Mouse (Mus musculus): ENCODE measurements around the gene Usp54.

Gene Usp54

DNA sequence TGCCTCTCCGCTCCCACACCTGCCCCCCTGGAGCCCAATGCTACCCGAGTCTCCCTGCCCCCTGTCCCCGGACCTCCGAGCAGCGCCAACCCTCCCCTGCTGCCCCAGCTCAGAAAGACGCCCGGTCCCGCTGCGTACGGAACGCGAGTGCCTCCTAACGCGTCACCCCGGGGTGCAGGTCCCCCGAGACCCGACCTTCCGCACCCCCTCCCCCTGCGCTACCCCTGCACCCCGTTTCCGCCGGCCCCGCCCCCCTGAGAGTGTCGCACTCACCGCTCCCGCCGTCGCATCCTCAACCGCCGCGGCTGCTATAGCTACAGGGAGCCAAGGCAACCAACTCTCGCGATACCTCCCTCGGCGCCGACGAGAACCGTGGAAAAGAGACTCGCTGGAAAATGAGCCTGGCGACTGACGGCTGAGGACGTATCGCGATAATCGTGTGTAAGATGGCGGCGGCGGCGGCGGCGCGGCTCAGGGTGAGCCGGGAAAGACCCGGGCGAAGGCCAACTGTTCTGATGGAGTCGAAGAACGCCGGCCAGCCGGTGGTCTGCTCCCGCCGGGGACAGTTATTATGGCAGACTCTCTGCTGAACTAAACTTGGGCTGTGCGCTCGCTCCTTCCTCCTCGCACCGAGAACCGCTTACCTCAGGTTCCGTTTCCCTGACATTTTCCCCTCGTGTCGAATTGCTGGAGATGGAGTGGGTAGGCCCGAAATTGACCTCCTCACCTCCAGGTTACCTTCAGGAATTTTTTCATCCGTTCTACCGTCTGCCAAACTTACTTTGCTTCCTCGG lies at the start of gene Usp54:
TSS of gene Usp54 (minus strand) at position 420 of the 794 bp plus-strand sequence.
- DNase-seq (ENCODE audit: low read depth, low spot score): peak; percentile 99

DNA sequence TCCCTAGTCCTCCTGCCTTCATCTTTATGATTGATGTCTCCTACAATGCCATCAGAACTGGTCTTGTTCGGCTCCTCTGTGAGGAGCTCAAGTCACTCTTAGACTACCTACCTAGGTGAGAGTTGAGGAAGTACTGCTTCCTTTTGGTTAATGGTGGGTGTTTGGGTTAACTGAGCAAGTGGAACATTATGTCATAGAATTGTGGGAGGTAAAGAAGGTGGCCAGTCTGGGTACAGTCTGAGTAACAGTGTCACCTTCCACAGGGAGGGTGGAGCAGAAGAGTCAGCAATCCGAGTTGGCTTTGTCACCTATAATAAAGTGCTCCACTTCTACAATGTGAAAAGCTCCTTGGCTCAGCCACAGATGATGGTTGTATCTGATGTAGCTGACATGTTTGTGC lies 48.1 kb upstream of the Usp54 start:
- no peak for DNase-seq (ENCODE audit: low read depth, low spot score)

DNA sequence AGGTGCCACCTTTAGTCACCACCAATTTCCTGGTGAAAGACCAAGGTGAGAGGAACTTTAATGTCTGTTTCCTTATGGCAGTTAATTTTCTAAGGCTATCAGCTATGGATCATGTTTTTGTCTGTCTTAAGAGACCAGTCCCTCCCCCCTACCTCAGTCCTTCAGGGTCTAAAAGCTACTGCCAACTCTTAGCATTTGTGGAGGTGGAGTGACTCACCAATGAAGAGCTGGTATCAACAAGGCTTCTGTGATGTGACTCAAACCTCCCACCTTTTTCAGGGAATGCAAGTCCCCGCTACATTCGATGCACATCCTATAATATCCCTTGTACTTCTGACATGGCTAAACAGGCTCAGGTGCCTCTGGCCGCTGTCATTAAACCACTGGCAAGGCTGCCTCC lies 45.7 kb upstream of the Usp54 start:
- DNase-seq (ENCODE audit: low read depth, low spot score): no peak

DNA sequence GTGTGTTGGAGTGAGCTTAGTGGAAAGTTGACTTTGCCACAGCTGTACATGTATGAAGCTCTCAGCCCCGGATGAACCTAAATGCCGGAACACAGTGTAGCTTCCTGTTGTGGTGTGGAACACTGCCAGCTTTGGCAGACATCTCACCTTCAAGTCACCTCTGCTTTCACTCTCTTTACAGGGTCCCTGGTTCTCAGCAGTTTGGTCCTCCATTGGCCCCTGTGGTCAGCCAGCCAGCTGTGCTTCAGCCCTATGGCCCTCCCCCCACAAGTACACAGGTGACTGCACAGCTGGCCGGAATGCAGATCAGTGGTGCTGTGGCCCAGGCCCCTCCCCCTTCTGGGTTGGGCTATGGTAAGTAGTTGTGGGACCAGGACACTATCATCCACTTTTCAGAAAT lies 41.6 kb upstream of the Usp54 start:
- no peak for DNase-seq (ENCODE audit: low read depth, low spot score)

DNA sequence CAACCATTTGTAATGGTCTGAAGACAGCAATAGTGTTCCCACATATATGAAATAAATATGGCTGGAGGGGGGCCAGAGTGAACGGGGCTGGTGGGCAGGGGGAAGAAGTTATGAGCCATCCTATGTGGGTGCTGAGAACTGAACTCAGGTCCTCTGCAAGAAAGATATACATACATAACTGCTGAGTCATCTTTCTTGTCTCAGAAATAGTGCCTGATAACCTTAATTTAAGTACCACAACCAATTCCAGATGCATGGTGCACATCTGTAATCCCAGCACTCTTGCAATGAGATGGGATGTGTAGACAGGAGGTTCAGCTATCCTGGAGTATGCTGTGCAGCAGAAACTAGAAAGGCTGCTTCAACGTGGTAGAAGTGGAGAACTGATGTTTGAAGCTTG lies 40.9 kb upstream of the Usp54 start:
- DNase-seq (ENCODE audit: low read depth, low spot score): no peak

DNA sequence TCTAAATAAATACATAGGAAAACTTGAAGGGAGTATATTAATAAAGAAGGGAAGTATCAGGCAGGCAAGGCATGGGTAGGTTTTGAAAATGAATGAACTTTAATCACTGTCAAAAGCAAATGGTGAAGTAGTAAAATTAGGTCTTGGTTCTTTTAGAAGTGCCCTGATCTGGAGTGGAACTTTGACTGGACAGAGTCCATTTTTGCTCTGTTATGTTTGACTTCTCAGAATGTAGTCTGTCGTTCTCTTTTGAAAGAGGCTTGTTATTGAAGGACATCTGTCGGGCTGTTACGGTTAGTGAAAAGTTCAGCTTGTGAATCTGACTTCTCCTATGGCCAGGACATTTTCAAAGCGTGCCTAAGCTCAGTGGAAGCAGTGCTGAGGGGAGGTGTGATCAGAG lies 37.0 kb upstream of the Usp54 start:
- no peak for DNase-seq (ENCODE audit: low read depth, low spot score)

DNA sequence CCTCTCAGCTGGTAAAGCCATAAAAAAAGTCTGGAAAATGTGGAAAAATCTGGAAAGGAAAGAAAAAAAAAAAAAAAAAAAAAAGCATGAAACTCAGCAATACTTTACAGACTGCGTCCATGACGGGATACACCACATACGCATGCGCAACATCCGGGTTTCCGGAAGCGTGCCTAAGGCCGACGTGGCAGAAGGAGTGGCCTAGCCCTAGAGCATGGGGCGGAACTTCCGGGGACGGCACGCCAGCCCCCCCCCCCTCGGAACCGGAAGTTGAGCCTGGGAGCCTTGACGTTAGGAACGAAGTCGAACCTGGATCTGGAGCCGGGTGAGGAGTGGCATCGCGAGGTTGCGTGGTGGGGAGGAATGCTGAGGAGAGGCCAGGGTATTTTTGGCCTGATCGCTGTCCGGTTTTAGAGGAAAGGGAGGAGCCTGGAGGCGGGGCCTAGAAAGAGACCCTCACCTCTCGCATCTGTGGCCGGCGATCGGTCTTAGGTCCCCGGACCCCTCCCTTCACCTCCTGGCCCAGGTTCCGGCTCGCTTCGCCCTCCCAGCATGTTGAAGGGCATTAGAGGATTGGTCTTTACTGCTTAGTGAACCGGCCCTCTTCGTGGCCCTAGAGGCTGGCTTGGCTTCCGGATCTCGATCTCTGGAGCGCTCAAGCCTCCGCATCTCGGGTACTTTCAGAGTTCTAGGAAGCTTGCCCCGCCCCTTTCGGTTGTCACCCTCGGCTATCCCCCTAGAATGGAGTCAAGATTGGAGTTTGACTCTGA lies 33.4 kb upstream of the Usp54 start, which contains the start of gene Sec24c:
TSS of gene Sec24c (plus strand) at position 245 of the 770 bp plus-strand sequence.
- peak; percentile 99 for DNase-seq (ENCODE audit: low read depth, low spot score)

DNA sequence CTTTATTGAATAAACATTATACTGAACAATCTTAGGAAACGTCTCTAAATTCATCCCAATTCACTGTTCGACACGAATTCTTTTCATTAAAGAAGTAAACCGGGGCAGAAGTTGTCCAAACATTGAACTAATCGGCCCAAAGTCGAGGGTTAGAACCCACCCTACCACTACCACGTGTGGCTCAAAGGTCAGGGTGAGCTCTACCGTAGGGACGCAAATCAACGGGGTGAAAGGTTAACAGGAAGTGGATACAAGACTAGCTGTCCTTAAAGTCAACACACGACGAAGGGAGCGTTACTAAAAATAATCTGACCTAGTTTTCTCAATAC lies 32.8 kb upstream of the Usp54 start:
- DNase-seq (ENCODE audit: low read depth, low spot score): peak; percentile 88

DNA sequence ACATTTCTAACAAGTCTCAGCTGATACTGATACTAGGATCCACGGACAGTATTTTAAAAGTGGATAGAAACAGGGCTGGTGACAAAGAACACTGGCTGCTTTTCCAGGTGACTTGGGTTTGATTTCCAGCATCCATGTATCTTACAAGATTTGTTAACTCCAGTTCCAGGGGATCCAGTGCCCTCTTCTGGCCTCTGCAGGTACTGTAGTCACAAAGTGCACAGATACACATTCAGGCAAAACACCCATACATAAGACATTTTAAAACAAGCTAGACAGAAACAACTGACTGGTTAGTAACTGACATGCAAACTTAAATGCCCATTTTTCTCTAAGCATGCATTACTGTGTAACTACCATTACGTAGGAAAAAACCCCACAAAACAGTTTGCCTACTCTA lies 32.1 kb upstream of the Usp54 start:
- DNase-seq (ENCODE audit: low read depth, low spot score): peak; percentile 89

DNA sequence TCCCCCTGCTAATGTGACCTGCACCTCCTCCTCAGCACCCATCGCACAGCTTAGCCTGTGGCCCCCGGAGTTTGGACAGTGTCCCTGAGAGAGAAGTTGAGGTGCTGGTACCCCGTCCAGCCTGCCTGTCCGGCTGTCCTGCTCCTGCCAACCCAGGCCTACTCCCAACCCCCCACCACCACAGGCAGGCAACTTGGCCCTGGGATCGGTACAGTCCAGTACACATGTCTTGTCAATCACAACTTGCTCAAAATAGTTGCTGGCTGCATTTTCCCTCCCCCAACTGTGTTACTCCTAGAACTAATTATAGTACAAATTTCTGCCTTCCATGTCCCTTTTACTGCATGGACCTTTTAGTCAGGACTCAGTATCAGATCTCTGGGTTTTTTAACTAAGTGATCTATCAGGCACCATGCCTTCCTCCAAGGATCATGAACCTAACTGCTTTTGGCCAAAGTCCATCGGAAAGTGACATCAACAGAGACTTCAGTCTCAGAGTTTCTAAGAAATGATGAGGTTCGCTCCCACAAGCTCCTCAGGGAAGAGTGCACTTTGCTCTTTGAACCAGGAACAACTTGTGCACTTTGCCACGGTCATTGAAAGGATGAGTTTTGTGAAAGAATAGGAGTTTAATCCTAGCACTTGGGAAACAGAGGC lies 27.4 kb upstream of the Usp54 start, which contains the start of gene Synpo2l:
TSS of gene Synpo2l (minus strand) at position 201 of the 657 bp plus-strand sequence.
- no peak for DNase-seq (ENCODE audit: low read depth, low spot score)

DNA sequence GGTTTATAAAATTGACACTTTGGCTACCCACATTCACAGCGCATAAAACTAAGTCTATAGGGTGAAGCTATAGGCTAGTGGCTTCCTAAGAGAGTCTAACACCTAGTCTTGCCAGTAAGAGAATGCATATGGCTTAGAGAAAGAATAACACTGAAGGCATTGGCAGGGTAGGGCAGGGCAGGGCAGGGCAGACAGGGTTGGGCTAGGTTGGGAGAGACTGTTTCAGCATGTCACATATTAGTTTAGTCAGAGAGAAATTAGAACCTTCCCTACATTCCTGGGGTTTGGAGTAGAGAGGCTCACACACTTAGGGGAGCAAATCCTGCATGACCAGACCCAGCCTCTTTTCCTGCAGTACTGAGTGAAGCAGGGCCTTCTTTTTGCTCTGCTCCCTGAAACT lies 26.6 kb upstream of the Usp54 start:
- no peak for DNase-seq (ENCODE audit: low read depth, low spot score)

DNA sequence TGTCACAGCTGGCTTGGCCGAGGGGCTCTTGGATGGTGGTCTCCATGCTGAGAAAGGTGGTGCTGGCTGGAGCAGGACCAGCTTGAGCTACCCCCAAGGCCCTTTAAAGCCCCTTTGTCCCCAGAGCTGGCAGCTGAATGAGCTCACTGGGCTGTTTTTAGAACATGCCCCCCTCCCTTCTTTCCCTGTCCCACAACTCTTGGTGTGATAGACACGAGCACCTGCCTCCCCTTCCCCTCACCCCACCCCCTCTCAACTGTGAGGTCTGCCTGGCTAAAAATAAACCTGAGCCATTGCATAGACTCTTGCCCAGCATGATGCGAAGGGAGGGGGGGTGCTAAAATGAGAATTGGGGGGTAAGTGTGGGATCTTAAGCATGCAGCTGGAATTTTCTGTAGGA lies 23.6 kb upstream of the Usp54 start:
- DNase-seq (ENCODE audit: low read depth, low spot score): no peak

DNA sequence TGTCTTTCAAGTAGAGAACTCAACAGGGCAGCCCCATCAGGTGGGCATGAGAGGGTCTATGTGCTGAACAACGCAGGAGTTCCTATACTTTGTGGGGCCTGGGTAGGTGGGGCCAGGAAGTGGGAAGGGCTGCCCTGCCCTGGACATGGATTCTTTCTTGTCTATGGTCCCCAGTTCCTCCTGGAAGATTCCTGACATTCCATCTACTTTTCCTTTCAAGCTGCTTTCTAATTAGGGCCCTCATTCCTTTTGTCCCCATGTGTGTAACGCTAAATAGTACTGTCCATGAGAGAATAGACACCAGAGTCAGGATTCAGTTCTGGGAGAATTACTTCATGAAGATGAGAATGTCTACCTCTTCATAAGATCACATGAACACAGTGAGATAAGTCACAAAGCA lies 22.7 kb upstream of the Usp54 start:
- no peak for DNase-seq (ENCODE audit: low read depth, low spot score)

DNA sequence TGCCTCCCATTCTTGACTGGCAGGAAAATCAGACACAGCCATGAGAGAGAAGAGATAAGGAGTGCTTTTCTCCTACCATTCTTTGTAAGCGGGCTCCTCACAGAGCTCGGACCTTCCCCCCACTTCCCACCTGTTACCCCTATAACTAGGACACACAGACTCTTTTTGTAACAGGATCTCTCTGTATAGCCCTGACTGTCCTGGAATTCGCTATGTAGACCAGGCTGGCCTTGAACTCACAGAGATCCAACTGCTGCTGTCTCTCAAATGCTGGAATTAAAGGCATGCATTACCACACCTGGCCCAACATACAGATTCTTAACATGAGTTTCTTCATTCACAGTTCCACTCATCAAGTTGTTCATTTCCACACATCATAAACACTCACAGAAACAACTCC lies 21.9 kb upstream of the Usp54 start:
- no peak for DNase-seq (ENCODE audit: low read depth, low spot score)

DNA sequence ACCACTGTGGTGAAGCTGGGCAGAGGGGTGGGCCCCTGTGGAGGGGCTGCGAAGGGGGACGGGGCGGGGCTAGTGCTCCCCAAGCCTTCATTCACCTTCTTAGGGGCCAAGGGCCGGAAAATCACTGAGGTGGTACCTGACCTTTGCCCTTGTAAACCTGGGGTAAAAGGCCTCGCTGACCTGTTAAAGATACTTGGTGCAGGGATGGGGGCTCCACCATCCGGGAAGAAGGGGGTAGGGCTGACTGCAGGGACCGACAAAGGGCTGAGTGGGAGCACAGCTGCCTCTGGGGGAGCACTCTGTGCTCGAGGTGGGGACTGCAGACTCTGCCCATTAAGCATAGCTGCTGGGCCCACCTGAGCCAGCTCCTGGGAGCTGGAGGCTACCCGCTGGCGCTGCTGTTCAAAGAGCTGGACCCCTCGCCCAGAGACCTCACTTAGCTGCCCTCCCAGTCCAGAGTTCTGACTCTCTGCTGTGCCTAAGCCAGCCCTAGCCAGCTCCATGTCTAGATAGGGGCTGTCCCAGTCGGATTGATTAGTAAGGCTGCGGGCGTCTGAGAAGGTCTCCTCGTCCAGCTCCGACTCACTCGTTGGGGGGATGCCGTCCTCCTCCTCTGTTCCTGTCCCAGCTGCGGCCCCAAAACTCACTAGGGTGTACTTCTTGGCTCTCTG lies 20.9 kb upstream of the Usp54 start:
- DNase-seq (ENCODE audit: low read depth, low spot score): no peak

DNA sequence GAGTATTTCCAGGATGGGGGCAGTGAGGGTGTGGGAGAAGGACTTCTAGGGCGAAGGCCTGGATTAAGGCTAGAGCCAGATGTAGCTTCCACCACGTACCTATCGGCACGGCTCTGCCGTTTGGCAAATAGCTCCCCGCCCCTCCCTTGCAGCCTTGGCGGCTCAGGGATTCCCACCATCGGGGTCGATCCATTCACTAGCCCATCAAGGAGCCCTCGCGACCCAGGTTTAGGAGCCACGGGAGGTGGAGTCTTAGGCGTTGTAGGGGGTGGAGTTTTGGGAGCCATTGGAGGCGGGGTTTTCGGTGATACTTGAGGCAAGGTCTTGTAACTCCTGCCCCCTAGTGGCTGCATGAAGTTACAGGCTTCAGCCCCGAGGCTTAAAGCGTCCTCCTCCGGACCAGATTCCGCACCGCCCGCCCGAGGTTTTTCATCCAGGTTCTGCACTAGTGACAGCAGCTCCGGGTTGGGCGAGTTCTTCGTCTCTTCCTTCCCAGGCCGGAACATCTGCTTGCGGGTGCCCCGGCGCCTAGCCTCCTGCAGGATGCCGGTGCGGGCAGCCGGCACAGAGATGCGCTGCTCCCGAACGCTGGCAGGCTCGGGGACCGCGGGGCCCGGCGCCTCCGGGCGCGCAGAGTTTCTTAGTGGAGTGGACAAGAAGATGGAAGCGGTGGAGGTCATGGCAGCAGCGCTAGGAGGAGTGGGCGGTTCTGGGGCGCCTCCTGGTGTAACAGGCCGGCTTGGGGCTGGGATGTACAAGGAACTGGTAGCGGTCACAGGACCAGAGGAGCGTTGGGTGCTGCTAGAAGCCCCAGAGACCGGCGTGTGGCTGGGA lies 20.2 kb upstream of the Usp54 start:
- DNase-seq (ENCODE audit: low read depth, low spot score): peak; percentile 99

DNA sequence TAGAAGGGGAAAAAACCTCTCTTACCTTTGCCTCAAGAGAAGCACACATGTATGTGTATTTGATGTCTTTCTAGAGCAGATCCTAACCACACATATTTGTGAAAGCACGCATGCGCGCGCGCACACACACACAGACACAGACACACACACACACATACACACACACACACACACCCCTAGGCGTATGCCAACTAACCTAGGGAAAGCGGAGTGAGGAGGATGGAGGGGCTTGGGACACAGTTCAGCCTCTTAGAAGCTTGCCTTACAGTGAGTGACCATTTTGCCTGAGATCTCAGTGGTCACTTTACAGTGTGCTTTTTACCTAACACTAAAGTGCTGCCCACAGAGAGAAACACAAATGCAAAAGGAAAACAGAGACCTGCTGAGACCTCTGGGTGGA lies 18.8 kb upstream of the Usp54 start:
- no peak for DNase-seq (ENCODE audit: low read depth, low spot score)

DNA sequence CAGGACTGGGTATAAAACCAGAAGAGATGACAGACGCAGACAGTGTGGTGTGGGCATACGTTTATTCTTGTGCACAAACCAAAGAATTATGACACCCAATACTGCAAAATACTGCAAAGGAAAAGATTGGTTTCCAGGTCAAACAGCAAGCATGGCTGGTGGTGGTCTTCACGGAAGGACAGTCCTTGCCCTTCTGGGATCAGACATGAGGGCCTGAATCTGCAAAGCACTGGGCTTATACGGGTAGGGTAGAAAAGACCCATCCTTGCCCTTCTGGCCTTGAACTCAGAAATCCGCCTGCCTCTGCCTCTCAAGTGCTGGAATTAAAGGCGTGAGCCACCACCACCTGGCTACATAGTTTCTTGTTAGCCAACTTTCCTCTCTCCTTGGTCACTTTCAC lies 18.0 kb upstream of the Usp54 start:
- DNase-seq (ENCODE audit: low read depth, low spot score): no peak

DNA sequence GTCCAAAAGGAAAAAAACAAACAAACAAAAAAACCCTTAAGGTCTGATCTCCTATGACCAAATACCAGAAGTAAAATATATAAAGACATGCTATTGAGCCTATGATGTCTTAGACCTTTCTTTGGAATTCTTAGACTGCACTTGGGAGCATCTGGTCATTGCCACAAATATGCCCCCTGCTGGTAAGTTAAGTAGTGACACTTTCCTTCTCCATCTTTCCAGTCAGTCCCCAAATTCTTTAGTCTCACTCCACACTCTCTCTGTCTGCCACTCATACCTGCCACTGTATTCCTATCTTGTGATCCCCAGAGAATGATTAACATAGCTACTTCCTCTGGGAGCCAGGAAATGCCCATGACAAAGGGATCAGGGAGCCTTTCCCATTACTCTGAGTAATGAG lies 17.5 kb upstream of the Usp54 start:
- peak; percentile 59 for DNase-seq (ENCODE audit: low read depth, low spot score)

DNA sequence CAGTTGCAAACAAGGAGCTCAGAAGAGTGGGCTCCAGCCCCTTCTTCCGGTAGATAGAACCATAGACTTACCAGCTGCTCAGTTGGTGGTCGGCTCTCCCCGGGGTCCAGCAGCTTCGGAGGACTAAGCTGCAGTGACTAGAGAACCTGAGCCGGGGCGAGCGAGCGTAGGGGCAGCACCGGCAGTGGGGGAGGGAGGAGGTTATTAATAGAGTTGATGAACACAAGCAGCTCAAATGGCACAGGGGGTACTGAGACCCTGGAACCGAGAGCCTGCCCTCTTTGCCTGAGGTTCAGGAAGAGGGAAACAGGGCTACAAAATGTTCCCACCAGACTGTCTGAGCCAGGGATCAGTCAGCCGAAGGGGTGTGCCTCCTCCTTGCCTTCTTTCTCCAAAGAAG lies 15.5 kb upstream of the Usp54 start, which contains the start of gene Myoz1:
TSS of gene Myoz1 (minus strand) at position 180 of the 400 bp plus-strand sequence.
- DNase-seq (ENCODE audit: low read depth, low spot score): no peak

DNA sequence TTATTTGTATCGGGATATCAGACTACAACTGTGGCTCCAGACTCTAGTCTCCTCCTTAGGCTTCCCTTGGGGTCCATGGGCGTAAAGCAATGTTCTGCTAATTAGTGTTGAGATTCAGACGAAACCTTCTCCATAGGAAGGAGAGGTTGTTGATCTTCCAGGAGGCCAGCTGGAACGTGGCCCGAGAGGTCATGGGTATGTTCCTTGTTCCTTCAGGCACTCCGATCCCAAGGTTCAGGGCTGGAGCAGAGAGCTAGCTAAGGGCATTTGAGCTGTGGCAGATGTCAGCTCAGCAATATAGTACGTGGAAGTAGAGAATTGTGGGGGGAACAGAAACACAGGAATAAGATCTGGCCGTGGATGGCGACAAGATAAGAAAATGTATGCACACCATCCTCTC lies 14.9 kb upstream of the Usp54 start:
- DNase-seq (ENCODE audit: low read depth, low spot score): no peak
